In genomic region chr17:10383406-10383805, GRCm38 (mm10) we compare ENCODE assay signal across 14 mouse cellular contexts.
"Had no signal": no experiment of that assay in that cellular context is flagged by ENCODE, and none has a peak within 500 bp of the region (broad histone marks: within the 10 kb centered on the region; RNA-seq: fewer than 3 reads in every experiment).

No protein-coding gene starts in this region.

- ATAC-seq: midbrain, embryonic 13.5 days had no signal

- DNase-seq: kidney, adult 11 months; kidney, adult 9 months; kidney, postnatal 36 days; left cerebral cortex, postnatal 4 days; liver, embryonic 13.5 days; lung, adult 18-20 months; retina, postnatal 1 day; right cerebral cortex, postnatal 4 days; spleen, adult 18-20 months; thymus, postnatal 36 days had no signal

- H3K9ac ChIP-seq: limb, embryonic 13.5 days; liver, embryonic 13.5 days; midbrain, embryonic 13.5 days; neural tube, embryonic 13.5 days had no signal

- H3K36me3 ChIP-seq: limb, embryonic 13.5 days; liver, embryonic 13.5 days; midbrain, embryonic 13.5 days; neural tube, embryonic 13.5 days had no signal

- H3K4me3 ChIP-seq: limb, embryonic 13.5 days; liver, embryonic 13.5 days; midbrain, embryonic 13.5 days; neural tube, embryonic 13.5 days had no signal

- H3K27me3 ChIP-seq: liver, embryonic 13.5 days; midbrain, embryonic 13.5 days; neural tube, embryonic 13.5 days had no signal

- H3K4me2 ChIP-seq: limb, embryonic 13.5 days; liver, embryonic 13.5 days; midbrain, embryonic 13.5 days; neural tube, embryonic 13.5 days had no signal

- H3K9me3 ChIP-seq: limb, embryonic 13.5 days; liver, embryonic 13.5 days; midbrain, embryonic 13.5 days; neural tube, embryonic 13.5 days had no signal

- H3K27ac ChIP-seq: kidney, postnatal 0 days; limb, embryonic 13.5 days; liver, embryonic 13.5 days; midbrain, embryonic 13.5 days; neural tube, embryonic 13.5 days had no signal
